Mouse (Mus musculus) hindbrain, embryonic 15.5 days (tissue): ENCODE data around the gene Ipo8. TPM values are rescaled to one million over a fixed set of nuclear protein-coding genes. Genes with fewer than 3 reads are reported as not detected.

ENCODE experiments used
- ATAC-seq: fragments of 200-750 bp; cut with Nextera tagmentation; 2 replicates; pipeline ENCODE4 v1.8.0; 2017; ENCODE audit warnings: low read depth, moderate number of reproducible peaks, moderate TSS enrichment; ENCODE audit not compliant: low FRiP score
- H3K27ac ChIP-seq: fragments of 300-500 bp; sonication (generic); replicated peaks from 2 replicates; pipeline ENCODE4 v1.5.1; 2015; ENCODE audit warnings: mild to moderate bottlenecking, inconsistent platforms
- H3K27me3 ChIP-seq: fragments of 300-500 bp; sonication (generic); 2 replicates; pipeline ENCODE4 v1.6.1; 2015; ENCODE audit warnings: control low read depth, inconsistent platforms
- H3K36me3 ChIP-seq: fragments of 300-500 bp; sonication (generic); 2 replicates; pipeline ENCODE4 v1.6.1; 2015; ENCODE audit warnings: control low read depth, inconsistent platforms
- H3K4me1 ChIP-seq: fragments of 300-500 bp; sonication (generic); replicated peaks from 2 replicates; pipeline ENCODE4 v1.6.1; 2015; ENCODE audit warnings: control low read depth, inconsistent platforms
- H3K4me2 ChIP-seq: fragments of 300-500 bp; sonication (generic); 2 replicates; pipeline ENCODE4 v1.6.1; 2015; ENCODE audit warnings: moderate library complexity, mild to moderate bottlenecking, inconsistent platforms
- H3K4me3 ChIP-seq: fragments of 300-500 bp; sonication (generic); 2 replicates; pipeline ENCODE4 v1.5.1; 2015; ENCODE audit warnings: mild to moderate bottlenecking, inconsistent platforms
- H3K9ac ChIP-seq: fragments of 300-500 bp; sonication (generic); 2 replicates; pipeline ENCODE4 v1.6.1; 2015; ENCODE audit warnings: inconsistent platforms
- H3K9me3 ChIP-seq: fragments of 300-500 bp; sonication (generic); 2 replicates; pipeline ENCODE4 v1.6.1; 2016; ENCODE audit warnings: control low read depth, inconsistent platforms
- WGBS: fragments of 180-500 bp; shearing (Covaris S2); methylation state at CpG from one replicate; pipeline ENCODE4 v1.1.7; 2015; 5-methylcytosine and 5-hydroxymethylcytosine counted together
- polyA plus RNA-seq: library from polyadenylated mRNA; unstranded; fragments of >200 nt; fragmentation: Nextera tagmentation; extraction: Ambion mirVana; gene quantifications from 2 replicates; pipeline ENCODE4 v1.2.1, GENCODE M21; 2015

The Ipo8 gene
- polyA plus RNA-seq, result 17.2 and 17.5 TPM in 2 replicates

GRCm38 (mm10) chr6:148830748-148831727 is at the start of gene Ipo8:
Gene Ipo8, minus strand, starts transcription at chr6:148831467.
- H3K36me3 ChIP-seq, result no peaks in the 10 kb centered on the region
- peak; percentile 99 for ATAC-seq
- H3K27ac ChIP-seq, result peak within 1 kb of the TSS; percentile 65
- H3K4me1 ChIP-seq, result peaks cover 22% of the 10 kb centered on the region
- H3K9me3 ChIP-seq, result no peaks in the 10 kb centered on the region
- no peaks in the 10 kb centered on the region for H3K27me3 ChIP-seq
- peak within 1 kb of the TSS; percentile 96 for H3K4me2 ChIP-seq
- peak within 1 kb of the TSS; percentile 99 for H3K4me3 ChIP-seq
- peak within 1 kb of the TSS; percentile 75 for H3K9ac ChIP-seq
- 0% methylated on average over 47 of the region's 47 CpGs for WGBS

- WGBS, result 91% methylated on average over 1 of the region's 1 CpGs
- Histone ChIP-seq H3K9me3 (no peaks in the 10 kb centered on the region), H3K4me1 (no peaks in the 10 kb centered on the region), H3K4me3 (no peak overlapping the region), H3K27me3 (no peaks in the 10 kb centered on the region), H3K36me3 (no peaks in the 10 kb centered on the region; the same call in 1 of the 2 replicates), H3K27ac (no peak overlapping the region), H3K9ac (no peak overlapping the region), H3K4me2 (no peak overlapping the region)
- ATAC-seq, result no peak
Measured at GRCm38 (mm10) chr6:148873911-148874310, 42.6 kb upstream of the Ipo8 start.

GRCm38 (mm10) chr6:148845629-148846028 is 14.4 kb upstream of the Ipo8 start:
- ATAC-seq, result no peak

GRCm38 (mm10) chr6:148841760-148842159 is 10.5 kb upstream of the Ipo8 start:
- 100% methylated on average over 1 of the region's 1 CpGs for WGBS
- no peak for ATAC-seq
- H3K9ac ChIP-seq, result no peak overlapping the region

More at GRCm38 (mm10) chr6:148845629-148846028, 14.4 kb upstream of the Ipo8 start:
- no peak overlapping the region for H3K27ac ChIP-seq
- no peak overlapping the region for H3K4me2 ChIP-seq
- no peaks in the 10 kb centered on the region for H3K4me1 ChIP-seq
- 0 out of 2 replicates have a peak, but pooled peaks cover 3% of the 10 kb centered on the region for H3K36me3 ChIP-seq
- H3K9ac ChIP-seq, result no peak overlapping the region
- no peaks in the 10 kb centered on the region for H3K27me3 ChIP-seq
- H3K4me3 ChIP-seq, result no peak overlapping the region
- no peaks in the 10 kb centered on the region for H3K9me3 ChIP-seq

GRCm38 (mm10) chr6:148838460-148838859 is 7.2 kb upstream of the Ipo8 start:
- Histone ChIP-seq H3K27me3 (no peaks in the 10 kb centered on the region), H3K27ac (no peak overlapping the region), H3K4me1 (no peaks in the 10 kb centered on the region), H3K9me3 (no peaks in the 10 kb centered on the region), H3K9ac (no peak overlapping the region), H3K4me3 (no peak overlapping the region), H3K4me2 (no peak overlapping the region), H3K36me3 (no peaks in the 10 kb centered on the region)
- no peak for ATAC-seq

More at GRCm38 (mm10) chr6:148841760-148842159, 10.5 kb upstream of the Ipo8 start:
- Histone ChIP-seq H3K27me3 (no peaks in the 10 kb centered on the region), H3K27ac (no peak overlapping the region), H3K36me3 (no peaks in the 10 kb centered on the region), H3K9me3 (no peaks in the 10 kb centered on the region), H3K4me2 (no peak overlapping the region), H3K4me3 (no peak overlapping the region), H3K4me1 (no peaks in the 10 kb centered on the region)

GRCm38 (mm10) chr6:148831728-148832121 is 458 bp upstream of the Ipo8 start:
- peaks cover 22% of the 10 kb centered on the region for H3K4me1 ChIP-seq
- H3K9ac ChIP-seq, result peak overlapping the region; percentile 75; the same call in 1 of the 2 replicates
- 26% methylated on average over 3 of the region's 3 CpGs for WGBS
- peak overlapping the region; percentile 99 for H3K4me3 ChIP-seq
- no peak for ATAC-seq
- H3K27me3 ChIP-seq, result no peaks in the 10 kb centered on the region
- no peaks in the 10 kb centered on the region for H3K9me3 ChIP-seq
- H3K27ac ChIP-seq, result peak overlapping the region; percentile 40; the same call in 1 of the 2 replicates
- H3K4me2 ChIP-seq, result peak overlapping the region; percentile 96
- H3K36me3 ChIP-seq, result no peaks in the 10 kb centered on the region

GRCm38 (mm10) chr6:148830355-148830747 is 916 bp downstream of the Ipo8 start:
- WGBS, result 0% methylated on average over 2 of the region's 3 CpGs
- Histone ChIP-seq H3K36me3 (no peaks in the 10 kb centered on the region), H3K27me3 (no peaks in the 10 kb centered on the region), H3K4me3 (peak overlapping the region; percentile 99), H3K4me1 (peaks cover 22% of the 10 kb centered on the region), H3K4me2 (peak overlapping the region; percentile 96), H3K27ac (no peak overlapping the region), H3K9ac (peak overlapping the region; percentile 75), H3K9me3 (no peaks in the 10 kb centered on the region)
- ATAC-seq, result no peak

GRCm38 (mm10) chr6:148826119-148826518 is 5.1 kb downstream of the Ipo8 start:
- Histone ChIP-seq H3K4me3 (no peak overlapping the region), H3K9me3 (no peaks in the 10 kb centered on the region), H3K9ac (no peak overlapping the region), H3K36me3 (peaks cover 8% of the 10 kb centered on the region), H3K4me1 (peaks cover 16% of the 10 kb centered on the region), H3K4me2 (no peak overlapping the region), H3K27ac (no peak overlapping the region), H3K27me3 (no peaks in the 10 kb centered on the region)
- 88% methylated on average over 4 of the region's 4 CpGs for WGBS
- no peak for ATAC-seq

GRCm38 (mm10) chr6:148818624-148819343 is 12.5 kb downstream of the Ipo8 start:
- no peaks in the 10 kb centered on the region for H3K9me3 ChIP-seq
- H3K36me3 ChIP-seq, result peaks cover 55% of the 10 kb centered on the region
- no peak overlapping the region for H3K4me2 ChIP-seq
- no peak overlapping the region for H3K27ac ChIP-seq
- H3K4me1 ChIP-seq, result no peaks in the 10 kb centered on the region
- no peaks in the 10 kb centered on the region for H3K27me3 ChIP-seq
- H3K4me3 ChIP-seq, result no peak overlapping the region
- ATAC-seq, result no peak
- 93% methylated on average over 4 of the region's 4 CpGs for WGBS
- H3K9ac ChIP-seq, result no peak overlapping the region

- H3K27ac ChIP-seq, result no peak overlapping the region
- H3K27me3 ChIP-seq, result no peaks in the 10 kb centered on the region
- peaks cover 68% of the 10 kb centered on the region for H3K36me3 ChIP-seq
- H3K4me1 ChIP-seq, result no peaks in the 10 kb centered on the region
- WGBS, result 94% methylated on average over 5 of the region's 5 CpGs
- no peak for ATAC-seq
- no peak overlapping the region for H3K4me3 ChIP-seq
- H3K4me2 ChIP-seq, result no peak overlapping the region
- no peak overlapping the region for H3K9ac ChIP-seq
- no peaks in the 10 kb centered on the region for H3K9me3 ChIP-seq
Measured at GRCm38 (mm10) chr6:148816751-148817150, 14.5 kb downstream of the Ipo8 start.

GRCm38 (mm10) chr6:148811117-148811516 is 20.1 kb downstream of the Ipo8 start:
- peaks cover 76% of the 10 kb centered on the region for H3K36me3 ChIP-seq
- no peak for ATAC-seq

GRCm38 (mm10) chr6:148799773-148800172 is 31.5 kb downstream of the Ipo8 start:
- Histone ChIP-seq H3K36me3 (peaks cover 65% of the 10 kb centered on the region), H3K9me3 (no peaks in the 10 kb centered on the region), H3K27me3 (no peaks in the 10 kb centered on the region), H3K27ac (no peak overlapping the region), H3K9ac (no peak overlapping the region), H3K4me1 (no peaks in the 10 kb centered on the region), H3K4me2 (no peak overlapping the region), H3K4me3 (no peak overlapping the region)
- 77% methylated on average over 4 of the region's 4 CpGs for WGBS
- ATAC-seq, result no peak

More at GRCm38 (mm10) chr6:148811117-148811516, 20.1 kb downstream of the Ipo8 start:
- WGBS, result 97% methylated on average over 2 of the region's 2 CpGs
- Histone ChIP-seq H3K9me3 (no peaks in the 10 kb centered on the region), H3K4me3 (no peak overlapping the region), H3K4me2 (no peak overlapping the region), H3K27ac (no peak overlapping the region), H3K4me1 (no peaks in the 10 kb centered on the region), H3K9ac (no peak overlapping the region), H3K27me3 (no peaks in the 10 kb centered on the region)
